Mouse (Mus musculus) midbrain, embryonic 12.5 days (tissue): ENCODE data around the gene Celf5. TPM values are rescaled to one million over a fixed set of nuclear protein-coding genes. Genes with fewer than 3 reads are reported as not detected.

ENCODE experiments used
- ATAC-seq: fragments of 200-750 bp; cut with Nextera tagmentation; 2 replicates; pipeline ENCODE4 v1.8.0; 2017; ENCODE audit warnings: low read depth, moderate TSS enrichment, moderate library complexity; ENCODE audit not compliant: low FRiP score
- H3K27ac ChIP-seq: fragments of 300-500 bp; sonication (generic); replicated peaks from 2 replicates; pipeline ENCODE4 v1.5.1; 2016; ENCODE audit warnings: mild to moderate bottlenecking
- H3K27me3 ChIP-seq: fragments of 300-500 bp; sonication (generic); 2 replicates; pipeline ENCODE4 v1.6.1; 2016; ENCODE audit warnings: mild to moderate bottlenecking
- H3K36me3 ChIP-seq: fragments of 300-500 bp; sonication (generic); 2 replicates; pipeline ENCODE4 v1.6.1; 2016
- H3K4me1 ChIP-seq: fragments of 300-500 bp; sonication (generic); 2 replicates; pipeline ENCODE4 v1.6.1; 2016
- H3K4me2 ChIP-seq: fragments of 300-500 bp; sonication (generic); replicated peaks from 2 replicates; pipeline ENCODE4 v1.6.1; 2016; ENCODE audit warnings: mild to moderate bottlenecking, moderate library complexity
- H3K4me3 ChIP-seq: fragments of 300-500 bp; sonication (generic); 2 replicates; pipeline ENCODE4 v1.5.1; 2016; ENCODE audit warnings: mild to moderate bottlenecking
- H3K9ac ChIP-seq: fragments of 300-500 bp; sonication (generic); replicated peaks from 2 replicates; pipeline ENCODE4 v1.6.1; 2016; ENCODE audit warnings: mild to moderate bottlenecking, moderate library complexity
- H3K9me3 ChIP-seq: fragments of 300-500 bp; sonication (generic); 2 replicates; pipeline ENCODE4 v1.6.1; 2016; ENCODE audit warnings: mild to moderate bottlenecking
- WGBS: fragments of 180-500 bp; shearing (Covaris S2); methylation state at CpG from one replicate; pipeline ENCODE4 v1.1.7; 2016; 5-methylcytosine and 5-hydroxymethylcytosine counted together
- polyA plus RNA-seq: library from polyadenylated mRNA; unstranded; fragments of >200 nt; fragmentation: Nextera tagmentation; extraction: Ambion mirVana; gene quantifications from 2 replicates; pipeline ENCODE4 v1.2.1, GENCODE M21; 2016

Celf5 gene
- polyA plus RNA-seq: 37.1 and 44.4 TPM in 2 replicates

DNA sequence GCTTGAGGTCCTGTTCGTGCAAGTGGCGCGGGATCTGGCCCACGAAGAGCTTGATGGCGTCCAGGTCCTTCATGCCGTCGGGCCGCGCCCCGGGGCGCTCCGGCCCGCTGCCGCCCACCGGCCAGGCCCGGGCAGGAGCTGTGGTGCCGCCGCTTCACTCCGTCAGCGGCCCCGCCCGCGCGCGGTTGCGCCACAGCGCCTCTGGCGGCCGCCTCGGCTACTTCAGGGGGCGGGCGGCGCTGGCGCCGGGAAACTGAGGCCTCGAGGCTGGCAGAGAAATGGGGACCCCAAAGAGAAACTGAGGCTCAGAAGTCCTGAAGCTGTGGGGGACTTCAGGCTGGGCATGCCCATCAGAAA, at the start of gene Celf5:
Gene Celf5 (minus strand): TSS at position 177 of the 357 bp plus-strand sequence.
- H3K27ac ChIP-seq: peak within 1 kb of the TSS; percentile 73
- peak within 1 kb of the TSS; percentile 62 for H3K4me3 ChIP-seq
- H3K36me3 ChIP-seq: peaks cover 14% of the 10 kb centered on the region
- H3K9ac ChIP-seq: peak within 1 kb of the TSS; percentile 83
- H3K4me1 ChIP-seq: peaks cover 46% of the 10 kb centered on the region
- no peaks in the 10 kb centered on the region for H3K9me3 ChIP-seq
- ATAC-seq: peak; percentile 63
- peak within 1 kb of the TSS; percentile 63 for H3K4me2 ChIP-seq
- WGBS: 1% methylated on average over 35 of the region's 36 CpGs
- peaks cover 46% of the 10 kb centered on the region for H3K27me3 ChIP-seq

DNA sequence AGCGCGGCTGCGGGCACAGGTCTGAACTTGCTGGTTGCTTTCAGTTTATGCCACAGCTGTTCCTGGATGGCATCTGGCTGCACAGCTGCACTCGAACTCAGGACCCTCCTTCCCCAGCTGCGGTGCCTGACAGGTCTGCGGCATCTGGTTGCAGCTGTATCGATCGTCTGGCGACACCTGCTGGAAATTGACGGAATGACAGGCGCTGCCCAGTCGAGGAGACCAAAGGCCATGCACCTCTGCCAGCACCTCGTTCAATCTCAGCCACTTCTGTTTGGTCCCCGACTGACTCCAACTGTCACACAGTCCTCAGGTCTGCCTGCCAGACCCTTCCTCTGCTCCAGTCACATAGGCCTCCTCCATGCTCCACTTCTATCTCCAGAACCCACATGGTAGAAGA, 44.3 kb upstream of the Celf5 start:
- Histone ChIP-seq H3K9ac (no peak overlapping the region), H3K4me2 (no peak overlapping the region), H3K9me3 (no peaks in the 10 kb centered on the region), H3K27ac (no peak overlapping the region), H3K36me3 (peaks cover 30% of the 10 kb centered on the region), H3K4me3 (no peak overlapping the region), H3K27me3 (peaks cover 12% of the 10 kb centered on the region), H3K4me1 (no peaks in the 10 kb centered on the region)
- no peak for ATAC-seq
- WGBS: 21% methylated on average over 14 of the region's 14 CpGs

DNA sequence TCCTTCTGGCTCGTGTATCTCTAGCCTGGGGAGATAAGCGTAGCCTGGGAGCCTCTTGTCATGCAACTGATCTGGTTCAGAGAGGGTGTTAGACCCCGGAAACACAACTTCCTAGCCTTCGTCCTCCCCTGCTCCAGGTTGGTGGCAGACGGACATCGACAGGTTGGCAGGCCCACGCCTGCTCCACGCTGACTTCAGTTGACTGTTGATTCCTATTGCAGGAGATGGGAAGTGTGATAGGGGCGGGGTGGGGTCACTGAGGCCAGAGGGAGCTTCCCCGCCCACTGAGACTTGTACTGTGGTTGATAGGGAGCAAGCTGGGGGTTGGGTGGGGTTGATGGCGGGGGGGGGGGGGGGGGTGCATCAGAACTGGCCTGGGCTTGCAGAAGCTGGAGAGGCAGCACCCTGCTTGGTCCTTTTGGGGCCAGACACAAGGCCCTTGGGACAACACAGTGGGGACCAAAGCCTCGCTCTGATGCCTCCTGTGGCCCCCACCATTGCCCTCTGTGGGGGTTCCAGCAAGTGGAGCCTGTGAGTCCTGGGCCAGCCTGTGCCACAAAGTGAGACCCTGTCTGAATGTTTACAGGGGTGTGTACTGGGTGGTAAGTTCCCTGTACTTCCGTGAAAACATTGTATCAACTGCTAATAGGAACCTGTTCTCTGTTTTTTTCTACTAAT, 42.6 kb upstream of the Celf5 start:
- H3K36me3 ChIP-seq: peaks cover 16% of the 10 kb centered on the region
- H3K9ac ChIP-seq: no peak overlapping the region
- H3K4me1 ChIP-seq: no peaks in the 10 kb centered on the region
- H3K4me2 ChIP-seq: no peak overlapping the region
- no peak overlapping the region for H3K4me3 ChIP-seq
- WGBS: 64% methylated on average over 11 of the region's 13 CpGs
- no peak overlapping the region for H3K27ac ChIP-seq
- H3K9me3 ChIP-seq: no peaks in the 10 kb centered on the region
- ATAC-seq: no peak
- peaks cover 12% of the 10 kb centered on the region for H3K27me3 ChIP-seq

DNA sequence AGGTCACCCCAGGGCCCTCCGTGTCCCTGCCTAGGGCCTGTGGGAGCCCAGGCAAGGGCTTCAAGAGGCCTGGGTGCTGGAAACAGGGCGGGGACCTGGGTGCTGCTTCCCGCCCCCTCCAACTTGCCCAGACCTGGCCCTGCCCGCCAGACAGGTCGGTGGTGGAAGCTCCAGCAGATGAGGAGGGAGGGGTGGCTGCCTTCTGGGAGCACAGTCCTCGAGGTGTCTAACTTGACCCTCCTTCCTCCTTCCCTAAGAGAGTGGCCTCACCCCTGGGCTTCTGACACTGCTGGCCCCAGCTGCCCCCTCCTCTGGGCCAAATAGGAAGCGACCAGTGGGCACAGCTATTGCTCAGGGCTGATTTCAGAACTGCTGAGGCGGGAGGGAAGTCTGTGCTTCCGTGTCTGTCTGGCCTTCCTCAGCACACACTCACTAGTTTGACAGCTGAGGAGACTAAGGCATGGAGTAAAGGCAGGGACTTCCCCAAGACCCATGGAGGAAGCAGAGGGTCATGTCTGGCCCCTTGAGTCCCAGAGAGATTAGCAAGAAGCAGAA, 41.6 kb upstream of the Celf5 start, which contains the start of gene Gna15:
Gene Gna15 (minus strand): TSS at position 175 of the 555 bp plus-strand sequence.
- 0 out of 2 replicates have a peak, but pooled peaks cover 5% of the 10 kb centered on the region for H3K36me3 ChIP-seq
- no peak within 1 kb of the TSS for H3K9ac ChIP-seq
- H3K4me2 ChIP-seq: no peak within 1 kb of the TSS
- no peaks in the 10 kb centered on the region for H3K4me1 ChIP-seq
- H3K4me3 ChIP-seq: no peak within 1 kb of the TSS
- 0 out of 2 replicates have a peak, but pooled peaks have one; percentile 12 for ATAC-seq
- 26% methylated on average over 9 of the region's 9 CpGs for WGBS
- no peak within 1 kb of the TSS for H3K27ac ChIP-seq
- H3K27me3 ChIP-seq: peaks cover 16% of the 10 kb centered on the region
- no peaks in the 10 kb centered on the region for H3K9me3 ChIP-seq

DNA sequence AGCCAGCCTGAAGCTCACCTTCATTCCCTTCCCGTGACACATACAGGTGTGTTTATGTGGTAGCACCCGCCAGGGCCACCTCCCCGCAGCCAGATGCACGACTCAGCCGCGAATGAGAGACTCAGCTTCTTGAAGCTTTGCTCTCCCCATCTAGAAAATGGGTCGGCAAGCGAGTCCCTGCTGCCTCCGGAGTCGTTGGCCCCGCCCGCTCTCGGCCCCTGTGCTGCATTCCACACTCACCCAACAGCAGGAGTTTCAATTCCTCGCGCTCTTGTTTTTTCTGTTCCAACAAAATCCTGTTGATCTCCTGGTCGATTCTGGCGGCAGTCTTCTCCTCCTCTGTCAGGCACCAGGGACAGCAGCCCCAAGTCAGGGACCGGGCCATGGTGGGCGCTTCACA, 41.1 kb upstream of the Celf5 start:
- Histone ChIP-seq H3K9ac (no peak overlapping the region), H3K4me1 (no peaks in the 10 kb centered on the region), H3K4me2 (no peak overlapping the region), H3K4me3 (no peak overlapping the region), H3K27ac (no peak overlapping the region), H3K9me3 (no peaks in the 10 kb centered on the region), H3K36me3 (no peaks in the 10 kb centered on the region), H3K27me3 (peaks cover 16% of the 10 kb centered on the region)
- WGBS: 26% methylated on average over 19 of the region's 19 CpGs
- ATAC-seq: no peak

DNA sequence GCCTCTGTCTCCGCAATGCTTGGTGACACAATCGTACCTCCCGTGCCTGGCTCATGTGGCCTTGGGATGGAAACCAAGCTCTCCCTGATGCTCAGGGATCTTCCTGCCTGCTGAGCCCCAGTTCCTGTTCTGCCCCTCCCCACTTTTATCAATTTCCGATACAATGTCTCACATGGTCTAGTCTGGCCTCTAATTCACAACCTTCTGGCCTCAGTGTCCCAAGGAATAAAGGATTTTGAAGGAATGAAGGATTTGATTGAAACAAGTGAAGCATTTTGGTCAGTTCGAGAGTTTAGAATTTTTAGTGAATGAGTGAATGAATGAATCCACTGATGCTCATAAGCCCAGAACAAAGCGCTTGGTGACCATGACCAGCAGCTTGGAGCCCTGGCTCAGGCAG, 40.6 kb upstream of the Celf5 start:
- no peak for ATAC-seq
- 68% methylated on average over 6 of the region's 6 CpGs for WGBS

DNA sequence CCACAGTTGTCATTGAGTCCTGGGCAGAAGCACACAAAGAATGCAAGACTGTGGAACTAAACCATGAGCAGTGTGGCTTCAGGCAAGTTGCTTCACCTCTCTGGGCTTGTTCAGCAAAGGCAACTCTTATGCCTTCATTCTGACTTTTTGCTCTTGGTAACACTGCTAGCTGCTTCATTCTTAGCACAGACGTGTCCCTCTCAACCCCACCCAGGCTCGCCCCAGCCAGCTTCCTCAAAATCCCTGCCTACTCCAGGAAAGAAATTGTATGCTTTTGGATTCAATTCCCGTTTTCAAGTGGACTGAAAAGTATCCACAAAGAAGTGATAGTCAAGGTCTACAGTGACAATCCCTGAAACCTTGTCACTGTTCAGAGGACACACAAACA, 37.5 kb upstream of the Celf5 start:
- Histone ChIP-seq H3K4me3 (no peak overlapping the region), H3K4me1 (no peaks in the 10 kb centered on the region), H3K27ac (no peak overlapping the region), H3K27me3 (peaks cover 22% of the 10 kb centered on the region), H3K9me3 (no peaks in the 10 kb centered on the region), H3K9ac (no peak overlapping the region), H3K36me3 (no peaks in the 10 kb centered on the region), H3K4me2 (no peak overlapping the region)
- WGBS: 78% methylated on average over 3 of the region's 3 CpGs
- ATAC-seq: no peak

More for the DNA sequence above, 40.6 kb upstream of the Celf5 start:
- Histone ChIP-seq H3K4me2 (no peak overlapping the region), H3K4me3 (no peak overlapping the region), H3K4me1 (no peaks in the 10 kb centered on the region), H3K27ac (no peak overlapping the region), H3K9ac (no peak overlapping the region), H3K9me3 (no peaks in the 10 kb centered on the region), H3K27me3 (peaks cover 16% of the 10 kb centered on the region), H3K36me3 (no peaks in the 10 kb centered on the region)

DNA sequence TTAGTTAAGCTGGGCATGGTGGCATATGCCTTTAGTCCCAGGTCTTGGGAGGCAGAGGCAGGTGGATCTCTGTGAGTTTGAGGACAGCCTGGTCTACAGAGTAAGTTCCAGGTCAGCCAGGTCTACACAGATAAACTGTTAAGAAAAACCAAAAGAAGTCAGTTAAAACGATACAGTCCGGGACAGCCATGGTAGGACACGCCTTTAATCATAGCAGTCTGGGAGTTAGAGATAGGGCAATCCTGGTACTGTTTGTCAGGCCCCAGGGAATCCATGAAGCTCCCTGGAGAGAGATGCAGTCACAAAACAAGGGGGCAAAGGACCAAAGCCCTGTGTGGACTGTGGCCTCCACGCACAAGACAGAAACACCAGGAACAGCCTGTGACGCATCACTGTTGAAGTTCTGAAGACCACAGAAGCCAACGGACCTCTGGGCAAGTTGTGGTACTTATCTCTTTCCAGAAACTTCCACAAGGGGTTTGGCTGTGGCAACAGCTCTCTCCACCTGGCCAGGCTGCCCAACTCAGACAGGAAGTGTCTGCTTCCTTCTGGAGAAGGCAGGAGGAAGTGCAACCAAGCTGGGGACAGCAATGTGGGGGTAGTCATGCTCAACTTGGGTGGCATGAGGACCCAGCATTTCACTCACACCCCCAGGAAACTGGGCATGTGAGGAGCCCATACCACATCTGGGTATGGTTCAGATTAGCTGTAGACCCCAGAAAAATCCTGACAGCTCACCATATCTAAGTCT, 36.9 kb upstream of the Celf5 start:
- 0 out of 2 replicates have a peak, but pooled peaks cover under 1% of the 10 kb centered on the region for H3K9me3 ChIP-seq
- H3K27ac ChIP-seq: no peak overlapping the region
- no peak for ATAC-seq
- 87% methylated on average over 6 of the region's 6 CpGs for WGBS
- H3K9ac ChIP-seq: no peak overlapping the region
- H3K36me3 ChIP-seq: no peaks in the 10 kb centered on the region
- peaks cover 22% of the 10 kb centered on the region for H3K27me3 ChIP-seq
- H3K4me3 ChIP-seq: no peak overlapping the region
- H3K4me1 ChIP-seq: no peaks in the 10 kb centered on the region
- no peak overlapping the region for H3K4me2 ChIP-seq

DNA sequence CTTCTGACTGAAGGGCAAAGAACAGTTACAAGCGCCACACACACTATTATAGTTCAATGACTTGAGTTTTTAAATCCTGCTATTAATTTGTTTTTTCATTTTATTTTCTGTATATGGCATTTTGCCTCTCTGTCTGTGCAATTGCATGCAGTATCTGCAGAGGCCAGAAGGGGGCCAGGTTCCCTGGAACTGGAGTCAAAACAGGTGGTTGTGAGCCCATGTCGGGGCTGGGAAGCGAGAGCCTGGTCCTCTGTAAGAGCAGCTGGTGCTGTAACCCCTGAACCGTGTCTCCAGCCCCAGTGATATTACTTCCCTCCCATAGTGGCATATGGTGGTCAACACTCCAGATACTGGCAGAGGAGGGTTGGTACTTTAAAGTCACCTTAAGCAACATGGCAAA, 36.0 kb upstream of the Celf5 start:
- 12% methylated on average over 4 of the region's 4 CpGs for WGBS
- no peak for ATAC-seq
- H3K9ac ChIP-seq: no peak overlapping the region
- no peak overlapping the region for H3K4me3 ChIP-seq
- H3K9me3 ChIP-seq: 0 out of 2 replicates have a peak, but pooled peaks cover 6% of the 10 kb centered on the region
- H3K4me1 ChIP-seq: no peaks in the 10 kb centered on the region
- no peak overlapping the region for H3K4me2 ChIP-seq
- H3K27me3 ChIP-seq: peaks cover 14% of the 10 kb centered on the region
- H3K36me3 ChIP-seq: no peaks in the 10 kb centered on the region
- no peak overlapping the region for H3K27ac ChIP-seq

DNA sequence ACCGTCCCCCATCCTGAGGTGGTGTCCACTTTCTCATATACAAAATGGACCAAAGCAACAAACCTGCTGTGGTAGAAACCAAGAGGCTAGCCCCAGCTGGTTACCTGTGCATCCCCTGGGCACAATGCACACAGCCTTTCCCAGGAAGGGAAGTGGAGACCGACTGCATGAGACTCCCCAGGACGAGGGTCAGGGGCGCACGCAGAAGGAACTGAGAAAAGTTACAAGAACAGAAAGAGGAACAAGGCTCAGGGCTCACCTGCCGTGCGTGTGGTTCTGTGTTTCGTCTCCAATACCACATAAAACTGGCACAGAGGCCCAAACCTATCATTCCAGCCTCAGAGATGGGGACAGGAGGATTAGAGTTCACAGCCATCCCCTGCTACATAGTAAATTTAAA, 34.7 kb upstream of the Celf5 start:
- no peaks in the 10 kb centered on the region for H3K36me3 ChIP-seq
- peaks cover 24% of the 10 kb centered on the region for H3K27me3 ChIP-seq
- H3K27ac ChIP-seq: no peak overlapping the region
- H3K4me3 ChIP-seq: no peak overlapping the region
- WGBS: 75% methylated on average over 8 of the region's 8 CpGs
- no peak overlapping the region for H3K9ac ChIP-seq
- ATAC-seq: no peak
- 0 out of 2 replicates have a peak, but pooled peaks cover 6% of the 10 kb centered on the region for H3K9me3 ChIP-seq
- H3K4me1 ChIP-seq: no peaks in the 10 kb centered on the region
- H3K4me2 ChIP-seq: no peak overlapping the region

DNA sequence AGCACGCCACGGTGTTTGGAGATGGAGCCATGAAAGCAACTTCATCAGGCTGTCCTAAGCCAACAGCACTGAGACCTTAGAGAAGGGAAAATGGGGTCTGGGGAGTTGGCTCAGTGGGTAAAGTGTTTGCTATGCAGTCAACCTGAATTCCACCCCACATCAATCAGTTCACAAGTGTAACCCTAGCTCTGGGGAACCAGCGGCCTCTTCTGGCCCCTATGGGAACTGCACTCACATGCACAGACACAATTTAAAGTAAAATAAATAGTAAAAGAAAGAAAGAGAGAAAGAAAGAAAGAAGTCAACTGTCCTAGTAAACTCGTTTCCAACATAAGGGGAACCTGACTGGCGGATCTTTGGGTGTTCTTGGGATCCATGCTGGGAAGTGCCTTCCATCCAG, 31.3 kb upstream of the Celf5 start:
- 86% methylated on average over 5 of the region's 5 CpGs for WGBS
- no peak overlapping the region for H3K4me3 ChIP-seq
- H3K36me3 ChIP-seq: no peaks in the 10 kb centered on the region
- peaks cover 32% of the 10 kb centered on the region for H3K27me3 ChIP-seq
- no peak for ATAC-seq
- no peak overlapping the region for H3K4me2 ChIP-seq
- H3K9me3 ChIP-seq: 0 out of 2 replicates have a peak, but pooled peaks cover 6% of the 10 kb centered on the region
- H3K9ac ChIP-seq: no peak overlapping the region
- H3K4me1 ChIP-seq: no peaks in the 10 kb centered on the region
- no peak overlapping the region for H3K27ac ChIP-seq

DNA sequence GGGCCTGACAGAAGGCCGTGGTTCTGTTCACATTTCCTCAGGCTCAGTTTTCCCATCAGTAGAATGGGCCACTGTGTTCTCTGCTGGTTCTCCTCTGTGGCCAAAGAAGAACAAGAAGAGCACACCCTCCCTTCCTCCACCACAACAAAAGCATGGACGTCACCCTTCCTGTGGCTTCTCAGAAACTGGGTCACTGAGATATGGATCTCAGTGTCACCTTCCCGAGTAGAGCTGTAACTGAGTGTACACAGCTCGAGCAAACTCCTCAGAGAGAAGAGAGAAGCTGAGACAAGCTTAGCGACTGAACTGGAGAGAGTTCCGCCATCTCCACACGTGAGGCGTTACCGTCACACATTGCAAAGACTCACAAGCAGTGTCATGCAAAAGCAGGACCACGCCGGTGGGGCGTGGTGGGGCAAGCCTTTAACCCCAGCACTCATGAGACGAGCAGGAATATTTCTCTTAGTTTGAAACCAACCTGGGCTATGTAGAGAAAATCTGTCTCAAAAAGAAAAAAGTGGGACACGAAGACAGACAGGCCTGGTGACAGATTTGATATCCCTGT, 27.8 kb upstream of the Celf5 start:
- Histone ChIP-seq H3K9me3 (0 out of 2 replicates have a peak, but pooled peaks cover 6% of the 10 kb centered on the region), H3K4me1 (no peaks in the 10 kb centered on the region), H3K36me3 (no peaks in the 10 kb centered on the region), H3K27ac (no peak overlapping the region), H3K4me2 (no peak overlapping the region), H3K27me3 (peaks cover 32% of the 10 kb centered on the region), H3K4me3 (no peak overlapping the region), H3K9ac (no peak overlapping the region)
- no peak for ATAC-seq
- 78% methylated on average over 14 of the region's 14 CpGs for WGBS
